Mouse (Mus musculus): Measurements from ENCODE around the gene Gm21988. TPM values are rescaled to one million over a fixed set of nuclear protein-coding genes. Genes with fewer than 3 reads are reported as not detected.

Gene Gm21988
- polyA plus RNA-seq, 1 experiment from 2014 or later, result 11.5 TPM

DNA sequence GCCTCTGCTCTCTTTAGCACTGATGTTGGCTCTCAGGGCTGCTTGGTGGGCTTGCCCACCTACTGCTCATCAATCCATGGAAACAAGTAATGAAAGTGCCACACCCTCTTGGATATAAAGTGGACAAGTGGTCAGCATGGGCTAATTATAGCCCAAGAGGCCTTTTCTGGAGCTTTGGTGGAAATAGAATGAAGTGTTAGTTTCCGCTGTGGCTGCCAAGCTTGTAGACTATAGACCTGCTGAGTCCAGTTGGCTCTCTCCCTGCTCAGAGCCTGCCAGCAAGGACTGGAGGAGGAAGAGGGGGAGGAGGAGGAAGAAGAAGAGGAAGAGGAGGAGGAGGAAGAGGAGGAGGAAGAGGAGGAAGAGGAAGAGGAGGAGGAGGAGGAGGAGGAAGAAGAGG is 26.8 kb upstream of the Gm21988 start:
- no peaks in the 10 kb centered on the region for H3K36me3 ChIP-seq (ENCODE audit: control insufficient read depth, insufficient read depth, low read length)
- no peak overlapping the region for H3K27ac ChIP-seq (ENCODE audit: low read depth, low read length)
- 83% methylated on average over 1 of the region's 1 CpGs for WGBS
- H3K27me3 ChIP-seq (ENCODE audit: control insufficient read depth, insufficient read depth, low read length), result no peaks in the 10 kb centered on the region
- H3K9ac ChIP-seq (ENCODE audit: low read length), result no peak overlapping the region
- no peak overlapping the region for H3K4me3 ChIP-seq (ENCODE audit: low read depth, low read length)
- H3K4me1 ChIP-seq (ENCODE audit: control insufficient read depth, insufficient read depth, low read length), result no peaks in the 10 kb centered on the region
- DNase-seq (ENCODE audit: low spot score) (no peak), ATAC-seq (ENCODE audit: insufficient read depth, low FRiP score, low TSS enrichment) (no peak)
- H3K9me3 ChIP-seq (ENCODE audit: control insufficient read depth, low read length), result no peaks in the 10 kb centered on the region
- H3K4me2 ChIP-seq (ENCODE audit: low read depth), result no peak overlapping the region

GRCm38 (mm10) chr11:70265819-70266218 is 26.2 kb upstream of the Gm21988 start:
- no peak overlapping the region for H3K4me3 ChIP-seq (ENCODE audit: low read depth, low read length)
- no peaks in the 10 kb centered on the region for H3K4me1 ChIP-seq (ENCODE audit: control insufficient read depth, insufficient read depth, low read length)
- DNase-seq (ENCODE audit: low spot score) (no peak), ATAC-seq (ENCODE audit: insufficient read depth, low FRiP score, low TSS enrichment) (no peak)
- H3K27ac ChIP-seq (ENCODE audit: low read depth, low read length), result no peak overlapping the region
- no peaks in the 10 kb centered on the region for H3K36me3 ChIP-seq (ENCODE audit: control insufficient read depth, insufficient read depth, low read length)
- no peak overlapping the region for H3K4me2 ChIP-seq (ENCODE audit: low read depth)
- no peaks in the 10 kb centered on the region for H3K9me3 ChIP-seq (ENCODE audit: control insufficient read depth, low read length)
- 82% methylated on average over 4 of the region's 4 CpGs for WGBS
- H3K27me3 ChIP-seq (ENCODE audit: control insufficient read depth, insufficient read depth, low read length), result no peaks in the 10 kb centered on the region
- H3K9ac ChIP-seq (ENCODE audit: low read length), result no peak overlapping the region

DNA sequence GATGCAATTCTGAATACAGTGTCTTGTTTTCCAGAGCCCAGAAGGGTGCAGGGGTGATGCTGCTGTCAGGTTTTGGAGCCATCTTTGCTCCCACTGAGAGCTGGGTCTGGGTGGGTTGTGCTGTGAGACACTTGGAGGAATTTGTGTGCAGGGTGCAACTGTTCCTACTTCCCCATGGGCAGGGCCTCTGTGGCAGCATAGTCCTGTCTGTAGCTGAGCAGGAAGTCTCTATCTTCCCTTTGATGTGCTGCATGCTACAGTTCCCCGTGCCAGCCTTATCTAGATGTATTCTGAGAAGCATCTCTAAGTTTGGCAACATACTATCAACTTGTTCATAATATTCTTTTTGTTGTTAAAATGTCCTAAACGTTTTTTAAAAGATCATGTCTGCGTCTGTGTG is 25.6 kb upstream of the Gm21988 start:
- H3K4me1 ChIP-seq (ENCODE audit: control insufficient read depth, insufficient read depth, low read length), result no peaks in the 10 kb centered on the region
- no peaks in the 10 kb centered on the region for H3K36me3 ChIP-seq (ENCODE audit: control insufficient read depth, insufficient read depth, low read length)
- no peak for DNase-seq (ENCODE audit: low spot score)
- no peaks in the 10 kb centered on the region for H3K27me3 ChIP-seq (ENCODE audit: control insufficient read depth, insufficient read depth, low read length)
- no peak overlapping the region for H3K4me2 ChIP-seq (ENCODE audit: low read depth)
- WGBS, result 63% methylated on average over 3 of the region's 3 CpGs
- H3K4me3 ChIP-seq (ENCODE audit: low read depth, low read length), result no peak overlapping the region
- no peaks in the 10 kb centered on the region for H3K9me3 ChIP-seq (ENCODE audit: control insufficient read depth, low read length)
- no peak overlapping the region for H3K27ac ChIP-seq (ENCODE audit: low read depth, low read length)
- no peak overlapping the region for H3K9ac ChIP-seq (ENCODE audit: low read length)
- no peak for ATAC-seq (ENCODE audit: insufficient read depth, low FRiP score, low TSS enrichment)

DNA sequence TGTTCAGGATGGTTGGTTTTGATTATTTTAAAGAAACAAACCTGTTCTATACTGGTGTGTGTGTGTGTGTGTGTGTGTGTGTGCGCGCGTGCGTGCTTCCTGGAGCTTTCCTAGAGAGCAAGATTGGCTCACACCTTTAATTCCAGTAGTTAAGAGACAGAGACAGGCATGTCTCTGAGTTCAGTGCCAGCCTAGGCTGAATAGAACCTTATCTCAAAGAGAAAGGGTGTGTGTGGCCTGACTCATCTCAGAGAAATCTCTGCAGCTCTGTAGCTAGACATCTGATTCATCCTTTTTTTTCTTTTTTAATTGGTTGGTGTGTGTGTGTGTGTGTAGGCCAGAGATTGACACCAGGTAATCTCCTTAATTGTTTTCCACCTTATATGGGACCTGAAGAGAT is 19.4 kb upstream of the Gm21988 start:
- H3K4me3 ChIP-seq (ENCODE audit: low read depth, low read length), result no peak overlapping the region
- no peaks in the 10 kb centered on the region for H3K4me1 ChIP-seq (ENCODE audit: control insufficient read depth, insufficient read depth, low read length)
- H3K9ac ChIP-seq (ENCODE audit: low read length), result no peak overlapping the region
- no peaks in the 10 kb centered on the region for H3K9me3 ChIP-seq (ENCODE audit: control insufficient read depth, low read length)
- no peak overlapping the region for H3K27ac ChIP-seq (ENCODE audit: low read depth, low read length)
- peaks cover 18% of the 10 kb centered on the region for H3K27me3 ChIP-seq (ENCODE audit: control insufficient read depth, insufficient read depth, low read length)
- H3K36me3 ChIP-seq (ENCODE audit: control insufficient read depth, insufficient read depth, low read length), result no peaks in the 10 kb centered on the region
- H3K4me2 ChIP-seq (ENCODE audit: low read depth), result no peak overlapping the region
- 100% methylated on average over 4 of the region's 4 CpGs for WGBS
- ATAC-seq (ENCODE audit: insufficient read depth, low FRiP score, low TSS enrichment) (no peak), DNase-seq (ENCODE audit: low spot score) (no peak)

- no peak for ATAC-seq (ENCODE audit: insufficient read depth, low FRiP score, low TSS enrichment)
- DNase-seq (ENCODE audit: low spot score), result peak; percentile 36
- Histone ChIP-seq H3K4me2 (ENCODE audit: low read depth) (peak within 1 kb of the TSS; percentile 38), H3K4me3 (ENCODE audit: low read depth, low read length) (peak within 1 kb of the TSS; percentile 21), H3K27me3 (ENCODE audit: control insufficient read depth, insufficient read depth, low read length) (peaks cover 38% of the 10 kb centered on the region), H3K9me3 (ENCODE audit: control insufficient read depth, low read length) (no peaks in the 10 kb centered on the region), H3K27ac (ENCODE audit: low read depth, low read length) (no peak within 1 kb of the TSS), H3K9ac (ENCODE audit: low read length) (peak within 1 kb of the TSS; percentile 39; the same call in 1 of the 2 replicates), H3K36me3 (ENCODE audit: control insufficient read depth, insufficient read depth, low read length) (no peaks in the 10 kb centered on the region), H3K4me1 (ENCODE audit: control insufficient read depth, insufficient read depth, low read length) (no peaks in the 10 kb centered on the region)
- WGBS, result under 1% methylated on average over 25 of the region's 25 CpGs
Measured at GRCm38 (mm10) chr11:70254931-70255531, 15.4 kb upstream of the Gm21988 start, which contains the start of gene Alox12. Alox12 (minus strand) TSS chr11:70255353.

DNA sequence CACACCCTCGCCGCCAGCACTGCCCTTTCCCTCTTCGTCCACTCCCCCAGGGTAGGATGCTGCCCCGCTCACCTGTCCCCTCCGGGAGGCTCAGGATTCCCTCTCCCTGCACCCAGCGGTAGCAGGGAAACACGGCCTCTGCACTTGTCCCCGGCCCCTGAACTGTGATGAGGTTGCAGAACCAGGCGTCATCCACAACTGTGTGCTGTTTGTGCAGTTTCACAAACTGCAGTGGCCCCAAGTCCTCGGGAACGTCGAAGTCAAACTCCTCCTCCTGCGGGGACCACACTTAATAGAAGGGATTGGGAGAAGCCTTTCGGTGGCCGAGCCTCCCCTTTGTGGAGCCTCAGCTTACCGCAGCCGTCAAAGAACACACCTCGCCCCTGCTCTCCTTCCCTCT is 14.7 kb upstream of the Gm21988 start:
- WGBS, result 2% methylated on average over 18 of the region's 18 CpGs
- Histone ChIP-seq H3K36me3 (ENCODE audit: control insufficient read depth, insufficient read depth, low read length) (no peaks in the 10 kb centered on the region), H3K4me3 (ENCODE audit: low read depth, low read length) (0 out of 2 replicates have a peak overlapping the region, but pooled peaks have one; percentile 21), H3K27ac (ENCODE audit: low read depth, low read length) (no peak overlapping the region), H3K4me2 (ENCODE audit: low read depth) (peak overlapping the region; percentile 38; the same call in 1 of the 2 replicates), H3K9ac (ENCODE audit: low read length) (no peak overlapping the region), H3K9me3 (ENCODE audit: control insufficient read depth, low read length) (no peaks in the 10 kb centered on the region), H3K27me3 (ENCODE audit: control insufficient read depth, insufficient read depth, low read length) (peaks cover 38% of the 10 kb centered on the region), H3K4me1 (ENCODE audit: control insufficient read depth, insufficient read depth, low read length) (no peaks in the 10 kb centered on the region)
- DNase-seq (ENCODE audit: low spot score) (no peak), ATAC-seq (ENCODE audit: insufficient read depth, low FRiP score, low TSS enrichment) (no peak)

GRCm38 (mm10) chr11:70251853-70252252 is 12.2 kb upstream of the Gm21988 start:
- H3K4me1 ChIP-seq (ENCODE audit: control insufficient read depth, insufficient read depth, low read length), result no peaks in the 10 kb centered on the region
- H3K36me3 ChIP-seq (ENCODE audit: control insufficient read depth, insufficient read depth, low read length), result no peaks in the 10 kb centered on the region
- no peaks in the 10 kb centered on the region for H3K9me3 ChIP-seq (ENCODE audit: control insufficient read depth, low read length)
- no peak overlapping the region for H3K4me2 ChIP-seq (ENCODE audit: low read depth)
- H3K27me3 ChIP-seq (ENCODE audit: control insufficient read depth, insufficient read depth, low read length), result peaks cover 38% of the 10 kb centered on the region
- ATAC-seq (ENCODE audit: insufficient read depth, low FRiP score, low TSS enrichment) (no peak), DNase-seq (ENCODE audit: low spot score) (no peak)
- no peak overlapping the region for H3K27ac ChIP-seq (ENCODE audit: low read depth, low read length)
- H3K4me3 ChIP-seq (ENCODE audit: low read depth, low read length), result no peak overlapping the region
- H3K9ac ChIP-seq (ENCODE audit: low read length), result no peak overlapping the region
- 85% methylated on average over 8 of the region's 8 CpGs for WGBS

DNA sequence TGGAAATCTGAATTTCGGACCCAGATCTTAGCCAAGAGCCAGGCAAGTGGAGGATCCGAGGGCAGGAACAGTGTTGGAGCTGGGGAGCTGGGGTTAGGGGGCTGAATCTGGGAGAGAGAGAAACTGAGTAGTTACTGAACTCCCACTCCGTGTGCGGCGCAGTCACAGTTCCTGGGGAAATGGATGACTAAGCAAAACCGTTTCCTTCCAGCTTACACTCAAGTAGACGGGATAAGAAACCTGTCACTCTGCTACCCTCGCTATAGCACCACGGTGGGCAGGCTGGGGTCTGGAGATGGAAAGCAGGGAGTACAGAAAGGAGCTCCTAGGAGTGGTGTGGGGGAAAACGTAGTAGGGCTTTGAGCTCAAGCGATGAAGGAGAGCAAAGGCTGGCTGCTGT is 10.5 kb upstream of the Gm21988 start:
- Histone ChIP-seq H3K4me2 (ENCODE audit: low read depth) (no peak overlapping the region), H3K27me3 (ENCODE audit: control insufficient read depth, insufficient read depth, low read length) (peaks cover 31% of the 10 kb centered on the region), H3K9me3 (ENCODE audit: control insufficient read depth, low read length) (no peaks in the 10 kb centered on the region), H3K36me3 (ENCODE audit: control insufficient read depth, insufficient read depth, low read length) (no peaks in the 10 kb centered on the region), H3K4me3 (ENCODE audit: low read depth, low read length) (no peak overlapping the region), H3K4me1 (ENCODE audit: control insufficient read depth, insufficient read depth, low read length) (no peaks in the 10 kb centered on the region), H3K27ac (ENCODE audit: low read depth, low read length) (no peak overlapping the region), H3K9ac (ENCODE audit: low read length) (no peak overlapping the region)
- ATAC-seq (ENCODE audit: insufficient read depth, low FRiP score, low TSS enrichment), result no peak
- DNase-seq (ENCODE audit: low spot score), result no peak
- WGBS, result 77% methylated on average over 11 of the region's 11 CpGs

DNA sequence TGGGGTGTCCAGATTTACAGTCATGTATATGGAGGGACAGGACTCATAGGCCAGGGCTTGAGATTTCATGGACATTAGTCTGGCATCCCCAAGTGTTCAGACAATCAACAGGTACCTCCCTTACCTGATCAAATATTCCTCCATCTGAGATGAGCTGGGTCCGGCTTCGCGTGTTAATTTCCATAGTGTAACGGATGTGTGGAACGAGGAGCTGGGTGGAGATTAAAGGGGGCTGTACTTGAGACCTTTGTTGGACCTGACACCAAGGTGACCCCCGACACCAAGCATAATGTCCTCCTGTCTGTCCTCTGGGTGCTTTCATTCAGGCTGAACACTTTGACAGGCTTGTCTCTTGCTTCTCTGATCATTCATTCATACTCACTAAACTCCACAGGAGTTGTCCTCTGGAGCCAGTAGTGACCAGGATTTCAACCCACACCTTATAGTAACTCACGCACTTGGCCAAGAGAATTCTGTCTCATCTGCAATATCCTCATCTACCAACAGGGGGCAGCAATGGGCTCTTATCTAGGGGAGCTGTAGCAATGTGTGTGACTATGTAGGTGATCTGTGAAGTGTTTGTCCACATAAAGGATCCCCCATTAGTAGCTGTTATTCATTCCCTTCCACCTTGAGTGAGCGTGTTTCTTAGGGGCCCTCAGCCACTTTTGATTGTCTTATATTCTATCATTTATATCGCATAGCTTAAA is 7.7 kb upstream of the Gm21988 start:
- DNase-seq (ENCODE audit: low spot score) (no peak), ATAC-seq (ENCODE audit: insufficient read depth, low FRiP score, low TSS enrichment) (no peak)
- 53% methylated on average over 9 of the region's 9 CpGs for WGBS
- Histone ChIP-seq H3K4me3 (ENCODE audit: low read depth, low read length) (no peak overlapping the region), H3K9ac (ENCODE audit: low read length) (no peak overlapping the region), H3K27me3 (ENCODE audit: control insufficient read depth, insufficient read depth, low read length) (peaks cover 3% of the 10 kb centered on the region; the same call in 1 of the 2 replicates), H3K36me3 (ENCODE audit: control insufficient read depth, insufficient read depth, low read length) (no peaks in the 10 kb centered on the region), H3K9me3 (ENCODE audit: control insufficient read depth, low read length) (no peaks in the 10 kb centered on the region), H3K4me2 (ENCODE audit: low read depth) (no peak overlapping the region), H3K27ac (ENCODE audit: low read depth, low read length) (no peak overlapping the region), H3K4me1 (ENCODE audit: control insufficient read depth, insufficient read depth, low read length) (no peaks in the 10 kb centered on the region)

All from neural tube, embryonic 11.5 days (tissue).